Mouse (Mus musculus) limb, embryonic 13.5 days (tissue): Measurements from ENCODE around the gene Frmd6. TPM values are rescaled to one million over a fixed set of nuclear protein-coding genes. Genes with fewer than 3 reads are reported as not detected.
A peak's percentile ranks its signal among the peaks of the same experiment; 100 is the strongest.

Experiments used
- ATAC-seq: fragments of 200-750 bp; cut with Nextera tagmentation; 2 replicates; pipeline ENCODE4 v1.8.0; 2017; ENCODE audit warnings: low read depth, moderate number of reproducible peaks, moderate TSS enrichment; ENCODE audit not compliant: low FRiP score
- H3K27ac ChIP-seq: fragments of 300-500 bp; sonication (generic); 2 replicates; pipeline ENCODE4 v1.5.1; 2015; ENCODE audit warnings: inconsistent platforms, mild to moderate bottlenecking, moderate library complexity
- H3K27me3 ChIP-seq: fragments of 300-500 bp; sonication (generic); 2 replicates; pipeline ENCODE4 v1.6.1; 2015; ENCODE audit warnings: mild to moderate bottlenecking, inconsistent platforms
- H3K36me3 ChIP-seq: fragments of 300-500 bp; sonication (generic); 2 replicates; pipeline ENCODE4 v1.6.1; 2015; ENCODE audit warnings: inconsistent platforms, mild to moderate bottlenecking, moderate library complexity
- H3K4me1 ChIP-seq: fragments of 300-500 bp; sonication (generic); 2 replicates; pipeline ENCODE4 v1.6.1; 2015; ENCODE audit warnings: inconsistent platforms
- H3K4me2 ChIP-seq: fragments of 300-500 bp; sonication (generic); replicated peaks from 2 replicates; pipeline ENCODE4 v1.6.1; 2015; ENCODE audit warnings: inconsistent platforms, mild to moderate bottlenecking, moderate library complexity
- H3K4me3 ChIP-seq: fragments of 300-500 bp; sonication (generic); 2 replicates; pipeline ENCODE4 v1.5.1; 2015; ENCODE audit warnings: moderate library complexity, mild to moderate bottlenecking, inconsistent platforms
- H3K9ac ChIP-seq: fragments of 300-500 bp; sonication (generic); 2 replicates; pipeline ENCODE4 v1.6.1; 2015; ENCODE audit warnings: mild to moderate bottlenecking, inconsistent platforms
- H3K9me3 ChIP-seq: fragments of 300-500 bp; sonication (generic); 2 replicates; pipeline ENCODE4 v1.6.1; 2016; ENCODE audit warnings: inconsistent platforms
- WGBS: fragments of 180-500 bp; shearing (Covaris S2); methylation state at CpG from one replicate; pipeline ENCODE4 v1.1.7; 2015; 5-methylcytosine and 5-hydroxymethylcytosine counted together
- polyA plus RNA-seq: library from polyadenylated mRNA; unstranded; fragments of >200 nt; fragmentation: Nextera tagmentation; extraction: Ambion mirVana; gene quantifications from 2 replicates; pipeline ENCODE4 v1.2.1, GENCODE M21; 2015

The Frmd6 gene
- polyA plus RNA-seq, 1 experiment from 2014 or later: 68.6 TPM

GRCm38 (mm10) chr12:70834043-70834442, 8.7 kb downstream of the Frmd6 start:
- H3K9ac ChIP-seq: no peak overlapping the region
- peaks cover 79% of the 10 kb centered on the region for H3K4me1 ChIP-seq
- no peak overlapping the region for H3K27ac ChIP-seq
- H3K27me3 ChIP-seq: no peaks in the 10 kb centered on the region
- H3K36me3 ChIP-seq: 0 out of 2 replicates have a peak, but pooled peaks cover 4% of the 10 kb centered on the region
- no peak for ATAC-seq
- no peaks in the 10 kb centered on the region for H3K9me3 ChIP-seq
- WGBS: 73% methylated on average over 4 of the region's 4 CpGs
- no peak overlapping the region for H3K4me2 ChIP-seq
- H3K4me3 ChIP-seq: no peak overlapping the region

GRCm38 (mm10) chr12:70835004-70835403, 9.7 kb downstream of the Frmd6 start:
- peaks cover 70% of the 10 kb centered on the region for H3K4me1 ChIP-seq
- no peaks in the 10 kb centered on the region for H3K9me3 ChIP-seq
- no peak overlapping the region for H3K4me3 ChIP-seq
- ATAC-seq: no peak
- H3K36me3 ChIP-seq: 0 out of 2 replicates have a peak, but pooled peaks cover 4% of the 10 kb centered on the region
- H3K9ac ChIP-seq: no peak overlapping the region
- H3K4me2 ChIP-seq: no peak overlapping the region
- no peak overlapping the region for H3K27ac ChIP-seq
- 77% methylated on average over 5 of the region's 5 CpGs for WGBS
- H3K27me3 ChIP-seq: no peaks in the 10 kb centered on the region

- Histone ChIP-seq H3K9ac (no peak overlapping the region), H3K27me3 (no peaks in the 10 kb centered on the region), H3K4me2 (peak overlapping the region; percentile 36), H3K9me3 (no peaks in the 10 kb centered on the region; the same call in 1 of the 2 replicates), H3K36me3 (0 out of 2 replicates have a peak, but pooled peaks cover 4% of the 10 kb centered on the region), H3K27ac (peak overlapping the region; percentile 69), H3K4me1 (peaks cover 64% of the 10 kb centered on the region), H3K4me3 (no peak overlapping the region)
- WGBS: 55% methylated on average over 12 of the region's 12 CpGs
- peak; percentile 48; the same call in 1 of the 2 replicates for ATAC-seq
Measured at GRCm38 (mm10) chr12:70837792-70838321, 12.5 kb downstream of the Frmd6 start.

- Histone ChIP-seq H3K36me3 (no peaks in the 10 kb centered on the region), H3K9ac (no peak overlapping the region), H3K27me3 (no peaks in the 10 kb centered on the region), H3K4me3 (no peak overlapping the region), H3K4me2 (no peak overlapping the region), H3K9me3 (no peaks in the 10 kb centered on the region; the same call in 1 of the 2 replicates), H3K27ac (no peak overlapping the region), H3K4me1 (peaks cover 51% of the 10 kb centered on the region)
- ATAC-seq: no peak
- 78% methylated on average over 2 of the region's 2 CpGs for WGBS
Measured at GRCm38 (mm10) chr12:70845371-70845770, 20.1 kb downstream of the Frmd6 start.

GRCm38 (mm10) chr12:70849024-70849423, 23.7 kb downstream of the Frmd6 start:
- 69% methylated on average over 9 of the region's 9 CpGs for WGBS
- H3K27ac ChIP-seq: no peak overlapping the region
- no peaks in the 10 kb centered on the region for H3K27me3 ChIP-seq
- no peak overlapping the region for H3K9ac ChIP-seq
- H3K36me3 ChIP-seq: no peaks in the 10 kb centered on the region
- H3K9me3 ChIP-seq: no peaks in the 10 kb centered on the region
- no peak overlapping the region for H3K4me3 ChIP-seq
- H3K4me1 ChIP-seq: peaks cover 45% of the 10 kb centered on the region
- peak overlapping the region; percentile 19 for H3K4me2 ChIP-seq
- peak; percentile 35; the same call in 1 of the 2 replicates for ATAC-seq

GRCm38 (mm10) chr12:70849517-70850291, 24.4 kb downstream of the Frmd6 start:
- Histone ChIP-seq H3K9me3 (no peaks in the 10 kb centered on the region), H3K4me3 (no peak overlapping the region), H3K36me3 (no peaks in the 10 kb centered on the region), H3K9ac (no peak overlapping the region), H3K27ac (no peak overlapping the region), H3K4me1 (peaks cover 52% of the 10 kb centered on the region), H3K27me3 (no peaks in the 10 kb centered on the region), H3K4me2 (peak overlapping the region; percentile 19)
- WGBS: 25% methylated on average over 11 of the region's 11 CpGs
- ATAC-seq: peak; percentile 78

GRCm38 (mm10) chr12:70851342-70851960, 26.1 kb downstream of the Frmd6 start:
- no peaks in the 10 kb centered on the region for H3K9me3 ChIP-seq
- peaks cover 57% of the 10 kb centered on the region for H3K4me1 ChIP-seq
- no peak overlapping the region for H3K4me3 ChIP-seq
- 0 out of 2 replicates have a peak, but pooled peaks cover under 1% of the 10 kb centered on the region for H3K36me3 ChIP-seq
- WGBS: 16% methylated on average over 7 of the region's 7 CpGs
- H3K27me3 ChIP-seq: no peaks in the 10 kb centered on the region
- H3K27ac ChIP-seq: peak overlapping the region; percentile 22; the same call in 1 of the 2 replicates
- no peak for ATAC-seq
- H3K4me2 ChIP-seq: peak overlapping the region; percentile 25; the same call in 1 of the 2 replicates
- H3K9ac ChIP-seq: no peak overlapping the region

GRCm38 (mm10) chr12:70853026-70853425, 27.7 kb downstream of the Frmd6 start:
- no peak for ATAC-seq
- no peak overlapping the region for H3K27ac ChIP-seq
- peaks cover 56% of the 10 kb centered on the region for H3K4me1 ChIP-seq
- no peaks in the 10 kb centered on the region for H3K9me3 ChIP-seq
- H3K4me2 ChIP-seq: no peak overlapping the region
- H3K9ac ChIP-seq: no peak overlapping the region
- H3K36me3 ChIP-seq: peaks cover 9% of the 10 kb centered on the region; the same call in 1 of the 2 replicates
- no peaks in the 10 kb centered on the region for H3K27me3 ChIP-seq
- WGBS: 53% methylated on average over 6 of the region's 6 CpGs
- H3K4me3 ChIP-seq: no peak overlapping the region

GRCm38 (mm10) chr12:70855678-70856077, 30.4 kb downstream of the Frmd6 start:
- H3K27ac ChIP-seq: no peak overlapping the region
- peaks cover 9% of the 10 kb centered on the region for H3K36me3 ChIP-seq
- no peak overlapping the region for H3K9ac ChIP-seq
- H3K27me3 ChIP-seq: no peaks in the 10 kb centered on the region
- H3K4me1 ChIP-seq: peaks cover 31% of the 10 kb centered on the region
- no peak overlapping the region for H3K4me3 ChIP-seq
- no peaks in the 10 kb centered on the region for H3K9me3 ChIP-seq
- no peak for ATAC-seq
- 35% methylated on average over 6 of the region's 6 CpGs for WGBS
- no peak overlapping the region for H3K4me2 ChIP-seq

- no peak overlapping the region for H3K4me2 ChIP-seq
- H3K36me3 ChIP-seq: peaks cover 9% of the 10 kb centered on the region
- 88% methylated on average over 4 of the region's 4 CpGs for WGBS
- peaks cover 23% of the 10 kb centered on the region for H3K4me1 ChIP-seq
- no peak overlapping the region for H3K4me3 ChIP-seq
- no peak overlapping the region for H3K9ac ChIP-seq
- H3K9me3 ChIP-seq: no peaks in the 10 kb centered on the region
- ATAC-seq: no peak
- no peak overlapping the region for H3K27ac ChIP-seq
- no peaks in the 10 kb centered on the region for H3K27me3 ChIP-seq
Measured at GRCm38 (mm10) chr12:70856776-70857175, 31.5 kb downstream of the Frmd6 start.

- Histone ChIP-seq H3K27me3 (no peaks in the 10 kb centered on the region), H3K36me3 (peaks cover 23% of the 10 kb centered on the region), H3K9me3 (no peaks in the 10 kb centered on the region), H3K4me3 (no peak overlapping the region), H3K4me1 (peaks cover 28% of the 10 kb centered on the region), H3K4me2 (no peak overlapping the region), H3K9ac (no peak overlapping the region), H3K27ac (no peak overlapping the region)
- ATAC-seq: no peak
- 61% methylated on average over 7 of the region's 7 CpGs for WGBS
Measured at GRCm38 (mm10) chr12:70863281-70863680, 38.0 kb downstream of the Frmd6 start.

- peaks cover 31% of the 10 kb centered on the region for H3K36me3 ChIP-seq
- no peaks in the 10 kb centered on the region for H3K9me3 ChIP-seq
- WGBS: 30% methylated on average over 3 of the region's 3 CpGs
- H3K4me3 ChIP-seq: no peak overlapping the region
- ATAC-seq: no peak
- no peak overlapping the region for H3K27ac ChIP-seq
- no peaks in the 10 kb centered on the region for H3K27me3 ChIP-seq
- no peak overlapping the region for H3K9ac ChIP-seq
- peaks cover 52% of the 10 kb centered on the region for H3K4me1 ChIP-seq
- no peak overlapping the region for H3K4me2 ChIP-seq
Measured at GRCm38 (mm10) chr12:70867780-70868179, 42.5 kb downstream of the Frmd6 start.
